Mouse (Mus musculus): ENCODE results near the gene F11r. TPM values are rescaled to one million over a fixed set of nuclear protein-coding genes. Genes with fewer than 3 reads are reported as not detected.

F11r gene
- total and polyA plus RNA-seq, 3 experiments, result 0.31 to 1.8 TPM; not detected in 1

DNA sequence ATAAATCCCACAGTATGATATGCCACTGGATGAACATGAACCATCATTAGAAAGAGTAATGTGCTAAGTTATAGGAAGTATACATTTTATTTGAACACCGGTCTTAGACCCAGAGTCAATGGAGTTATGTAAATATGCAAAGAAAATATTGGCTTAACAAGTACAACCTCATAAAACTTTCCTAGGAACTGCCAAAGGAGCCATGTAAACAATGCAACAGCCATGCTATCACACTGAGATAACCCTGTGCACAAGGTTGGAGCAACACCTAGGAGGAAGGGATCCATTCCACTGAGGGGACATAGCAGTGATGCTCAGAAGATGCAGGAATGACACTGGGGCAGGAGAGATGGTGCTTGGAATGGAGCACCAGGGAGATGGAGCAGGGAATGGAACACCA is 76.4 kb downstream of the F11r start (continued):
- no peak for TF ChIP-seq CTCF (IDR thresholded peaks at IDR 0.05 in 2 of 3, conservative IDR thresholded peaks at IDR 0.05 in 1 of 3; ENCODE audit: control insufficient read depth in 1 of 3, insufficient read depth in 1 of 3, low read depth in 2 of 3, low read length in 3 of 3, poor library complexity in 1 of 3, severe bottlenecking in 1 of 3)

Other genes with a start within 250 kb of the F11r start
- not detected in 2 replicates for gene Pcp4l1, start 241.3 kb upstream of the F11r start, total RNA-seq (2012; rRNA removed)
- not detected for gene Pcp4l1, start 241.3 kb upstream of the F11r start, polyA plus RNA-seq (2012; ENCODE audit: insufficient read depth in 1 of 2, insufficient read length in 2 of 2, low read depth in 1 of 2, low replicate concordance in 2 of 2, missing spikeins in 1 of 2)
- 1.4 and 1.7 TPM in 2 replicates for gene Nr1i3, start 223.6 kb upstream of the F11r start, total RNA-seq (2012; rRNA removed)
- gene Nr1i3, start 223.6 kb upstream of the F11r start, polyA plus RNA-seq (2012; ENCODE audit: insufficient read depth in 1 of 2, insufficient read length in 2 of 2, low read depth in 1 of 2, low replicate concordance in 2 of 2, missing spikeins in 1 of 2), result under 1 TPM in 1 of 2 experiments, not detected in 1; 0.24 TPM
- gene Tomm40l, start 215.0 kb upstream of the F11r start, total RNA-seq (2012; rRNA removed), result 38.0 and 40.7 TPM in 2 replicates
- 10 to 100 TPM in 1 of 2 experiments, not detected in 1; 43.4 TPM for gene Tomm40l, start 215.0 kb upstream of the F11r start, polyA plus RNA-seq (2012; ENCODE audit: insufficient read depth in 1 of 2, insufficient read length in 2 of 2, low read depth in 1 of 2, low replicate concordance in 2 of 2, missing spikeins in 1 of 2)
- gene Apoa2, start 212.5 kb upstream of the F11r start, total RNA-seq (2012; rRNA removed), result not detected in 2 replicates
- gene Apoa2, start 212.5 kb upstream of the F11r start, polyA plus RNA-seq (2012; ENCODE audit: insufficient read depth in 1 of 2, insufficient read length in 2 of 2, low read depth in 1 of 2, low replicate concordance in 2 of 2, missing spikeins in 1 of 2), result under 1 TPM in 1 of 2 experiments, not detected in 1; 0.15 TPM
- 0.36 and 0.62 TPM in 2 replicates for gene Fcer1g, start 203.2 kb upstream of the F11r start, total RNA-seq (2012; rRNA removed)
- gene Fcer1g, start 203.2 kb upstream of the F11r start, polyA plus RNA-seq (2012; ENCODE audit: insufficient read depth in 1 of 2, insufficient read length in 2 of 2, low read depth in 1 of 2, low replicate concordance in 2 of 2, missing spikeins in 1 of 2), result 1 to 10 TPM in 1 of 2 experiments, not detected in 1; 1.1 TPM
- not detected in 2 replicates for gene Adamts4, start 187.1 kb upstream of the F11r start, total RNA-seq (2012; rRNA removed)
- under 1 TPM in 1 of 2 experiments, not detected in 1; 0.03 TPM for gene Adamts4, start 187.1 kb upstream of the F11r start, polyA plus RNA-seq (2012; ENCODE audit: insufficient read depth in 1 of 2, insufficient read length in 2 of 2, low read depth in 1 of 2, low replicate concordance in 2 of 2, missing spikeins in 1 of 2)
- 164 and 169 TPM in 2 replicates for gene Ndufs2, start 186.1 kb upstream of the F11r start, total RNA-seq (2012; rRNA removed)
- gene Ndufs2, start 186.1 kb upstream of the F11r start, polyA plus RNA-seq (2012; ENCODE audit: insufficient read depth in 1 of 2, insufficient read length in 2 of 2, low read depth in 1 of 2, low replicate concordance in 2 of 2, missing spikeins in 1 of 2), result 100 to 1,000 TPM; 292 to 415 TPM
- gene B4galt3, start 167.2 kb upstream of the F11r start, total RNA-seq (2012; rRNA removed), result 16.5 and 16.8 TPM in 2 replicates
- 10 to 100 TPM in 1 of 2 experiments, not detected in 1; 33.1 TPM for gene B4galt3, start 167.2 kb upstream of the F11r start, polyA plus RNA-seq (2012; ENCODE audit: insufficient read depth in 1 of 2, insufficient read length in 2 of 2, low read depth in 1 of 2, low replicate concordance in 2 of 2, missing spikeins in 1 of 2)
- gene Ppox, start 156.3 kb upstream of the F11r start, total RNA-seq (2012; rRNA removed), result 21.5 and 27.0 TPM in 2 replicates
- gene Ppox, start 156.3 kb upstream of the F11r start, polyA plus RNA-seq (2012; ENCODE audit: insufficient read depth in 1 of 2, insufficient read length in 2 of 2, low read depth in 1 of 2, low replicate concordance in 2 of 2, missing spikeins in 1 of 2), result 10 to 100 TPM in 1 of 2 experiments, not detected in 1; 63.6 TPM
- 10.0 and 11.3 TPM in 2 replicates for gene Usp21, start 149.5 kb upstream of the F11r start, total RNA-seq (2012; rRNA removed)
- gene Usp21, start 149.5 kb upstream of the F11r start, polyA plus RNA-seq (2012; ENCODE audit: insufficient read depth in 1 of 2, insufficient read length in 2 of 2, low read depth in 1 of 2, low replicate concordance in 2 of 2, missing spikeins in 1 of 2), result 10 to 100 TPM in 1 of 2 experiments, not detected in 1; 66.4 TPM
- 100 and 101 TPM in 2 replicates for gene Ufc1, start 142.5 kb upstream of the F11r start, total RNA-seq (2012; rRNA removed)
- gene Ufc1, start 142.5 kb upstream of the F11r start, polyA plus RNA-seq (2012; ENCODE audit: insufficient read depth in 1 of 2, insufficient read length in 2 of 2, low read depth in 1 of 2, low replicate concordance in 2 of 2, missing spikeins in 1 of 2), result 100 to 1,000 TPM in 1 of 2 experiments, 10 to 100 TPM in 1; 71.0 to 408 TPM
- 24.9 and 28.7 TPM in 2 replicates for gene Dedd, start 108.4 kb upstream of the F11r start, total RNA-seq (2012; rRNA removed)
- 10 to 100 TPM in 1 of 2 experiments, not detected in 1; 44.9 TPM for gene Dedd, start 108.4 kb upstream of the F11r start, polyA plus RNA-seq (2012; ENCODE audit: insufficient read depth in 1 of 2, insufficient read length in 2 of 2, low read depth in 1 of 2, low replicate concordance in 2 of 2, missing spikeins in 1 of 2)
- 17.9 and 20.0 TPM in 2 replicates for gene Nit1, start 91.9 kb upstream of the F11r start, total RNA-seq (2012; rRNA removed)
- 10 to 100 TPM in 1 of 2 experiments, not detected in 1; 26.3 TPM for gene Nit1, start 91.9 kb upstream of the F11r start, polyA plus RNA-seq (2012; ENCODE audit: insufficient read depth in 1 of 2, insufficient read length in 2 of 2, low read depth in 1 of 2, low replicate concordance in 2 of 2, missing spikeins in 1 of 2)
- 33.8 and 36.2 TPM in 2 replicates for gene Pfdn2, start 91.9 kb upstream of the F11r start, total RNA-seq (2012; rRNA removed)
- gene Pfdn2, start 91.9 kb upstream of the F11r start, polyA plus RNA-seq (2012; ENCODE audit: insufficient read depth in 1 of 2, insufficient read length in 2 of 2, low read depth in 1 of 2, low replicate concordance in 2 of 2, missing spikeins in 1 of 2), result 100 to 1,000 TPM in 1 of 2 experiments, not detected in 1; 329 TPM
- 0.08 and 0.10 TPM in 2 replicates for gene Klhdc9, start 76.7 kb upstream of the F11r start, total RNA-seq (2012; rRNA removed)
- not detected for gene Klhdc9, start 76.7 kb upstream of the F11r start, polyA plus RNA-seq (2012; ENCODE audit: insufficient read depth in 1 of 2, insufficient read length in 2 of 2, low read depth in 1 of 2, low replicate concordance in 2 of 2, missing spikeins in 1 of 2)
- 0.04 TPM in 1 of 2 replicates, not detected in the other for gene Nectin4, start 67.4 kb upstream of the F11r start, total RNA-seq (2012; rRNA removed)
- gene Nectin4, start 67.4 kb upstream of the F11r start, polyA plus RNA-seq (2012; ENCODE audit: insufficient read depth in 1 of 2, insufficient read length in 2 of 2, low read depth in 1 of 2, low replicate concordance in 2 of 2, missing spikeins in 1 of 2), result under 1 TPM in 1 of 2 experiments, not detected in 1; 0.15 TPM
- gene Arhgap30, start 48.6 kb upstream of the F11r start, total RNA-seq (2012; rRNA removed), result 31.0 and 31.5 TPM in 2 replicates
- gene Arhgap30, start 48.6 kb upstream of the F11r start, polyA plus RNA-seq (2012; ENCODE audit: insufficient read depth in 1 of 2, insufficient read length in 2 of 2, low read depth in 1 of 2, low replicate concordance in 2 of 2, missing spikeins in 1 of 2), result 10 to 100 TPM in 1 of 2 experiments, not detected in 1; 41.2 TPM
- 50.0 and 56.0 TPM in 2 replicates for gene Usf1, start 26.2 kb upstream of the F11r start, total RNA-seq (2012; rRNA removed)
- 10 to 100 TPM in 1 of 2 experiments, not detected in 1; 55.0 TPM for gene Usf1, start 26.2 kb upstream of the F11r start, polyA plus RNA-seq (2012; ENCODE audit: insufficient read depth in 1 of 2, insufficient read length in 2 of 2, low read depth in 1 of 2, low replicate concordance in 2 of 2, missing spikeins in 1 of 2)
- 0.49 and 0.50 TPM in 2 replicates for gene Tstd1, start 18.7 kb upstream of the F11r start, total RNA-seq (2012; rRNA removed)
- gene Tstd1, start 18.7 kb upstream of the F11r start, polyA plus RNA-seq (2012; ENCODE audit: insufficient read depth in 1 of 2, insufficient read length in 2 of 2, low read depth in 1 of 2, low replicate concordance in 2 of 2, missing spikeins in 1 of 2), result 1 to 10 TPM in 1 of 2 experiments, not detected in 1; 1.4 TPM
- gene Alyref2, start 65.9 kb downstream of the F11r start, total RNA-seq (2012; rRNA removed), result 4.6 and 5.5 TPM in 2 replicates
- 1 to 10 TPM in 1 of 2 experiments, not detected in 1; 8.8 TPM for gene Alyref2, start 65.9 kb downstream of the F11r start, polyA plus RNA-seq (2012; ENCODE audit: insufficient read depth in 1 of 2, insufficient read length in 2 of 2, low read depth in 1 of 2, low replicate concordance in 2 of 2, missing spikeins in 1 of 2)
- gene Itln1, start 97.8 kb downstream of the F11r start, total RNA-seq (2012; rRNA removed), result not detected in 2 replicates
- not detected for gene Itln1, start 97.8 kb downstream of the F11r start, polyA plus RNA-seq (2012; ENCODE audit: insufficient read depth in 1 of 2, insufficient read length in 2 of 2, low read depth in 1 of 2, low replicate concordance in 2 of 2, missing spikeins in 1 of 2)
- not detected in 2 replicates for gene Cd244a, start 121.7 kb downstream of the F11r start, total RNA-seq (2012; rRNA removed)
- gene Cd244a, start 121.7 kb downstream of the F11r start, polyA plus RNA-seq (2012; ENCODE audit: insufficient read depth in 1 of 2, insufficient read length in 2 of 2, low read depth in 1 of 2, low replicate concordance in 2 of 2, missing spikeins in 1 of 2), result not detected
- not detected in 2 replicates for gene Ly9, start 169.9 kb downstream of the F11r start, total RNA-seq (2012; rRNA removed)
- under 1 TPM in 1 of 2 experiments, not detected in 1; 0.25 TPM for gene Ly9, start 169.9 kb downstream of the F11r start, polyA plus RNA-seq (2012; ENCODE audit: insufficient read depth in 1 of 2, insufficient read length in 2 of 2, low read depth in 1 of 2, low replicate concordance in 2 of 2, missing spikeins in 1 of 2)
- gene Slamf7, start 215.5 kb downstream of the F11r start, total RNA-seq (2012; rRNA removed), result not detected in 2 replicates
- not detected for gene Slamf7, start 215.5 kb downstream of the F11r start, polyA plus RNA-seq (2012; ENCODE audit: insufficient read depth in 1 of 2, insufficient read length in 2 of 2, low read depth in 1 of 2, low replicate concordance in 2 of 2, missing spikeins in 1 of 2)
- 84.6 and 108 TPM in 2 replicates for gene Cd48, start 244.5 kb downstream of the F11r start, total RNA-seq (2012; rRNA removed)
- 10 to 100 TPM in 1 of 2 experiments, not detected in 1; 64.6 TPM for gene Cd48, start 244.5 kb downstream of the F11r start, polyA plus RNA-seq (2012; ENCODE audit: insufficient read depth in 1 of 2, insufficient read length in 2 of 2, low read depth in 1 of 2, low replicate concordance in 2 of 2, missing spikeins in 1 of 2)

Data from MEL (cell line).